Mouse (Mus musculus) left cerebral cortex, postnatal 14 days (tissue): ENCODE results near the gene Atad3a. TPM values are rescaled to one million over a fixed set of nuclear protein-coding genes. Genes with fewer than 3 reads are reported as not detected.

Experiments
- DNase-seq, 2 experiments: peaks; one replicate each; pipeline ENCODE4 v3.0.0; 2021 to 2022; ENCODE audit warnings: low spot score in 2 of 2, mixed read lengths in 1 of 2
- intact Hi-C: fragments of 180-260 bp; cut with DNase I; formaldehyde crosslinking; loops from one replicate; pipeline ENCODE4 v1.15.1; 2025
- total RNA-seq, 2 experiments: library from RNA; stranded (reverse); gene quantifications; 2 replicates each; pipeline ENCODE4 v1.2.3; 2021

Atad3a gene
- total RNA-seq, 2 experiments from 2014 or later = 52.3 to 53.2 TPM

DNA sequence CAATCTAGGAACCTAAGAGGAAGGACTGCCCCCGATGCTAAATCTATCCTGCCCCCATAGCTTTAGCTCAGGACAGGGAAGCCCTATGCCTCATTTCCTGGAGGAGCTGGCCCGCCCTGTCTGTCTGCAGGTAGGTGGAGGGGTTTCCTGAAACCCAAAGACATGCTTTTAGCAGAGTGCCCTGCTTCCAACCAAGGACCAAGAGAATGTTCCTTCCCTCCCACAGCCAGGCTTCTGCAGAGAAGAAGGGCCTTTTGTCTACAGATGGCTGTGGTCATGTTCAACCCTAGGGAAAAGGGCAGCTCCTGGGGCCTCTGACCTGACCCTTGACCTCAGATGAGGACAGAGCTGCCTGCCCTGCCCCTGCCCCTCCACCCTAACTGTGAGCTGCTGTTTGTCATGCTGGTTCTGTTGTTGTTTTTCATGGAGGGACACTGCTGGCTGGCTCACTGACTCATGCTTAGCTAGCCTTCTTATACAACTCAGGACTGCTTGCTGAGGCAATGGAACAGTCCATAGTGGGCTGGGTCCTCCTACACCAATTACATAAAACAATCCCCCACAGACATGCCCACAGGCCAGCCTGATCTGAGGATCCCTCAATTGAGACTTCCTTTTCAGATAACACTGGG is 15.9 kb upstream of the Atad3a start:
- peak in 1 of 2 experiments; percentile 35 for DNase-seq
- intact Hi-C loops = no loop called here

DNA sequence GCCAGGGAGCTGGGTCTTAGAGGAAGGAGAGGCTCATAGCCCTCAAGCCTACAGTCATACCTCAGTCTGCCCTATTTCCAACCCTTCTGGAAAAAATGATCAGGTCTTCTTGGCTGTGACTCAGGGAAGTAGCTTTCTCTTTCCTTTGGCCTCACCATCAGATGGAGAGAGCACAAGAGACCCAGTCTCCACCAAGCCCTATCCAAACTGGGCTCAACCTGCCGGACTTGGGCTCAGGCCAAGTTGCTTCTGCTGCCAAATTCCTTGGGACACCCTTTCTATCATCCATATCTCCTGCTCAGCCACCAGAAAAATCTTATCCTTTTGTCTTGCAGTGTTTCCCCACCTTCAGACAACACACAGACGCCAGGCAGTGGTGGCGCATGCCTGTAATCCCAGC is 15.0 kb upstream of the Atad3a start:
- DNase-seq = no peak
- intact Hi-C loops = no loop called here

DNA sequence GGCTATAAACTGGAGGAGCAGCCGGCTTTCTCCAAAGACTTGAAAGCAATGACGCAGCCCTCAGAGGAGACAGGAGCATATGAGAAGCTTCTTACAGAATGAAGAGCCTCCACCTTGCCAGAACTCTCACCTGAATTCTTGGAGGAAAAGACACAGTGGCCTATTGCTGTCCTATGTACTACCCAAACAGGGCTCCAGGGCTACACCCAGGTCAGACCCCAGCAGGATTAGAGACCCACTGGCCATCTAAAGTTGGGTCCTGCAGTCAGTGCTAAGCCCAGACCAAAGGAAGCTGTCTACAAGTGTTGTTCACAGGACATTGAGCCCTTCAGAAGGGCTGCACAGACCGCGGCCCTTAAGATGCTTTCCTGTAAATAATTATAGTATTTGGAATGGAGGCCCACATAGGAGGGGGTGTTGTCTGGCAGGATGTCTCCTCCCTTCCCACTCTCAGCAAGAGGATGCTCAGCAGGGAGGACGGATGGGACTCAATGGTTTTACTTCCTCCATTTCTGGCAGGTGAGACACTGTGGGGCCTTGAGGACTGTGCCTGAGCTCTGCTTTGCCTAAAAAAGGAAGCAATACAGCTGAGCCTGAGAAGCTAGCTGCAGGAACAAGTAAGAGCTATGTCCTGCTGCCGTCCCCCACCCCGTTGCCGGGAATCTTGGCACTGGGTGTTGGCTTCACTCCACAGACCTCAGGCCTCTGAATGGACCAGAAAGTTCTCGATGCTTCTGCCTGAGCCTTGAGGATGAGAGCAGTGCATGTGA is 14.3 kb upstream of the Atad3a start:
- intact Hi-C loops = no loop called here
- DNase-seq = peak; percentile 58 to 73

DNA sequence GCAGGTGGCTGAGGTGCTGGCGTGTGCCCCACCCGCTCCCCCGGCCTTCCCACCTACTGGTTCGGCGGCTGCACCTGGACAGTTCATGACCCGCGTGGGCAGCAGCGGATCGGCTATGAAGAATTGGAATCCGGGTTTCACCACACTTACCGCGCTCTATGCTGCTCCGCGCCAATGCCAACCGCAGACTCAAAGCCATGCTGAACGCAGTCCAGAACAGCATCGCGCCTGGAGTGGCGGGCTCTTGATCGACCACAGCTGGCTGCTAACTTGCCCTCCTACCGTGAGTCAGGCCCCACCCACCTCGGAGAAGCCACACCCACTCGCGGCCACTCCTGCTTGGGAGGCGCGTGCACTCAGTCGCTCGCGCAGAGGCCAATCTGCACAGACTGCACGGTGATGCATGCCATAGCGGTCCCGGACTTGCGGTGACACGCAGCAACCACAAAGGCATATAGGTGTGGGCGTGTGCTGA is 13.4 kb upstream of the Atad3a start, which contains the start of gene Vwa1:
Vwa1 (minus strand) TSS at position 419 of the 475 bp plus-strand sequence.
- intact Hi-C loops = no loop called here
- DNase-seq = peak; percentile 81 to 91

DNA sequence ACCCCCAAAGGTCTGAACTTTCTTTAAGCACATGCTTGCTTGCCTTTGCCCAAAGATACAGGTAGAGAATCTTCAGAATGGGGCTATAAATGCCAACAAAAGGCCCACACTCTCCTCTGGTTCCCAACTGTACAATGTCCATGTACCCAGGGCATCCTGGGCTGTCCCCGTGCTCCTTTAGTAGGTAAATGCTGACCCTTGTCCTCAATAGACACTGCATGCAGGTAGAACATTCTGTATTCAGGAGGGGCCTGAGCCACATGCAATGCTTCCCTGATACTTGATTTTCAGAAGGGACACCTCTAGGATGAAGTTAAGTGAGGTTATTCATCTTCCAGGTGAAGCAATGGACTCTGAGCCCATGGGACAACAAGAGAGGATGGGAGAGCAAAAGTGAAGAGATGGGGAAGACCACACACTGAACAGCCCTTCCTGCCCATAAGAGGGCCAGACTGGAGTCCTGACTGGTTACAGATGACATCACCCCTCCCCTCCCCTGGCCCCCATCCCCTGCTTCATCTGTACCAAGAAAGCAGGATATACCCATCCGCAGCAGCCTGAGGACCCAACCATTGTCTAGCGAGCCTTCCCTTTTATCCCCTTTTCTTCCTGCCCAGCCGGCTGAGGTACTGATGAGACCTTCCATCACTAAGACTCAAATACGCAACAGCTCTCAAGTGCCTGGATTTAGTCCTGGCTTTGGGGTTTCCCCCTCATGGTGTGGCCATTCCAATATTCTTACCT is 12.6 kb upstream of the Atad3a start:
- intact Hi-C loops = no loop called here
- DNase-seq = no peak

DNA sequence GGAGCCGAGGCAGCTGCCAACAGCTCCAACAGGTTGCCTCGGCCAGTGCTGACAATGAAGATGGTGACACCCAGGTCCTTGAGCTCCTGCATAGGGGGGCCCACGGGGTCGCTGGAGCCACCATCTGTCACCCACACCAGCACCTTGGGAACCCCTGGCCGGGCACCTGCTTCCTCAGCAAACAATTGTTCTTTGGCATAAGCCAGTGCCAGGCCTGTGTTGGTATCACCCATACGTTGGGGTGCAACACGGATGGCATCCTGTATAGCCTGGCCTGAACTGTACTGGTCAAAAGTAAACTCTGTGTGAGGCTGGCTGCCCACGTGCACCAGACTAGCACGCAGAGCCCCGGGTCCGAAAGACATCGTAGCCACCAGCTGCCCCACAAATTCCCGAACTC is 11.9 kb upstream of the Atad3a start:
- no peak for DNase-seq
- intact Hi-C loops = no loop called here

DNA sequence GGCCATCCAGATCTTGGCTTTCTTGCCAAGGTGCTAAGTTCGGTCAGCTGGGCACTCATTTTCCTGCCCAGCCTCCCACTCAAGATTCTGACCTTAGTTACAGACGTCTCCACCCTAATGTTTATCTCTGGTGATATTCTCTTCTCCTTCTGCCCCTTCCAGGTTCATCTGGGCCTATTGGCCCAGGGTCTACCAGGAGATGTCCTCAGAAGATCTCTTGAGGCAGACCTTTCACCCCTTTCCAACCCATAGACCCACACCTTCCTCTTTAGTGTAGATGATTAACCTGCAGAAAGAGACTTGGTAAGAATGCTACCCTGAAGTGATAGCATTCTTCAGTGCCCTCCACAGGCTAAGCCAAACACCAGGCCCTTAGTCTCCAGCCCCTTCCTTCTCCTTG is 10.8 kb upstream of the Atad3a start:
- no peak for DNase-seq
- intact Hi-C loops = no loop called here

DNA sequence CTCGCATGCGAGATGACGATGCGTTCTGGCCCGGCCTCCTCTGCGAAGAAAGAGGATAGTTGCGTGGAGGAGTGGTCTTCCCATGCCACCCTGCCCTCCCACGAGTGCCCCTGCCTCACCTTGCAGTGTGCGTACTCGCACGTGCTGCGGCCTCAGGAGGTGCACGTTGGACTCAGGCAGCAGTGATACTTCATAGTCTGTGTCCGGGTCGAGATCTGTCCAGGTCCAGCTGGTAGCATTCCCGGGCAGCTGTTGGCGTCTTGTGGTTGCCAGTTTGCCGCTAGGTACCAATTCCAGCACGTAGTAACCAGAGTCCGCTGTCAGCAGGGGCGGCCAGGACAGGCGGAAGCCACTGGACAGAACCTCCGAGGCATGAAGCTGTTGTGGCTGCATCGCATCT is 9.7 kb upstream of the Atad3a start:
- intact Hi-C loops = no loop called here
- DNase-seq = no peak

DNA sequence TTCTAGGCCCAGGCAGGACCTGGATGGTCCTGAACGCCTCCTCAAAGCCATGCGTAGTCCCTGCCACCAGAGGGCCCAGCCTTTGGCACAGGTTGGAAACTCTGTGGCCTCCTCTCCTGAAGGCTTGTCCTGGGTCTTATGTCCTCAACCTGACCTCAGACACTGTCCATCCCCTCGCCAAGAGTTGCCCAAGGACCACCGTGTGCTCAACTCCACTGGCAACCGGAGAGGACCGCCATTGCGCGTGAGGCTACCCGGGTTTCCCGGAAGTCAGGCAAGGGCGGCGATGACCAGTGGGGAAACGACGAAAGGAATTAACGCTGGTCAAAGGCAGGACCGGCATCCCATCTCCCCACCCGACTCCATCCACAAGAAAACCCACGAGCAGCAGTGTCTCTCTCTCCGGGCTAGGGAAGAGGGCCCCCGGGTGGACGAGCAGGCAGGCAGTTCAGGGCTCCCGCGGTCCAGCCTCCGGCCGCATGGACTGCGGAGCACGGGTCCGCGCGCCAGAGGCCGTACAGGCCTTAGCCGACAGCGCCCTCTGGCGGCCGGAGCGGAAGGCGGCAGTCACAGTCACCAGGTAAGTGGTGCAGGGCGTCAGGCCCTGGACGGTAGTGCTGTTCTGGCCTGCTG is 9.1 kb upstream of the Atad3a start:
- intact Hi-C loops = no loop called here
- DNase-seq = peak; percentile 85 to 93

DNA sequence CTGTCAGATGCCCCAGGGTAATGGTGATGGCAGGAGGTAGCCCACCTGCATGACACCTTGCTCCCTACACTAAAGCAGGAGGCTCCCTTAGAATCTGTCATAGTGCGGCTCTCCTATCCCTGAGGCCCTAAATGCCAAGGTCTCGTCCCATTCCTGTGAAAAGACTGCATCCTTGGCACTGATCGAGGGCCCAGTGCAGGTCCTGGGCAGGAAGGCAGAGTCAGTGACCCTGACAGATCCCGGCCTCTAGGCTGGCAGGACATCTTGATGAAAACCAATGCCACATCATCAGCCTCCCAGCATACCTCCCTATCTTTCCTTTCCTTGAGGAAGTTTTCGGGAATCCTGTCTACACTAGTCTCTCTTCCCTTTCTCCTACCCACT is 8.6 kb upstream of the Atad3a start:
- intact Hi-C loops = no loop called here
- DNase-seq = no peak

DNA sequence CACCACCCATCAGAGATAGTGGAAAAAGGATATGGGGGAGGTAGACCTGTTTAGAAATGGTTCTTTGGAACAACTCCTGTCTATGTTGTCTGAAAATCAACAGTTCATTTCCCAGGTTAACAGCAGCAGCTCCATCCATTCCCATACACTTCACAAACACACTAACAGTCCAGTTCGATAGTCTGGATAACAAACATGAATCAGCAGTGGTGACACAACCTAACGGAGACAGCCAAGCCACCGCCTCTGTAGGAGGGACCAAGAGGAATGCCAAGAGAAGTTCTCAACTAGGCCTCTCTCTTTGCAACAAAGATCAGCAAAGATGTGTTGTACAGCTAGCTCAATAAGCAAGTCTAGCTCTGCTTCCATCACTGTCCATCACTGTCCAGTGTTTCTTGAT is 1.5 kb upstream of the Atad3a start:
- intact Hi-C loops = no loop called here
- no peak for DNase-seq

DNA sequence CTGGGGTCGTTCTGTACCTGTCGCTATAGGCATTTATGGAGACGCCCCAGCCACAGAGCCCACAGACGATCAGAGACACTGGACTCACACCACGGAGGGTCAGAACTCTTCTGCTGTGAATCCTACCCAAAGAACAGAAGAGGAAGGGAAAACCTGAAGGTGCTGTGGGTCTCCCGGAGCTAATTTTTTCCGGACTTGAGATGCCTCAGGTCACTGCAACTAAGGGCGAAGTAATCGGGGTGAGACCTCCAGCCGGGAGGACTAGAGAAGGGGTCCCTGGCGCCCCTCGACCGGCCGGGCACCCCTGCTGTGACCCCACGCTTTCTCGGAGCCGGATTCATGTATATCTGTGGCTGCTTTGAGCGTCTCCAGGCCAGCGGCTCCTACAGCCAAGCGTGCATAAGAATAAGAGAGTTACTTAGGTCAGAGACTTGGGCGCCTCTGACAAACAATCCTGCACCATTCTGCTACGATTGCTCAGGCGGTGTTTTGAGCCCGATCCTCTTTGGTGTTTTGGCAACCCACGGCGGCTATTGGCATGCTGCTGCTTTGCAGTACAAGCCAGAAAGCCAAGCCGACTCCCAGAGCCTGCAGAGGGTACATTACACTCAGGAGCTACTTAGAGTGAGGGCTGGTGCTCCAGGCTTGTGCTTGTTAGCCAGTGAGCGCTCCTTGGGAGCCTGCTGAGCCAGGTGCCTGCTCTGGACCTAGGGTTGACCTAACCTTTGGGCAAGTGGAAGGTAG is 635 bp upstream of the Atad3a start:
- intact Hi-C loops = no loop called here
- no peak for DNase-seq

DNA sequence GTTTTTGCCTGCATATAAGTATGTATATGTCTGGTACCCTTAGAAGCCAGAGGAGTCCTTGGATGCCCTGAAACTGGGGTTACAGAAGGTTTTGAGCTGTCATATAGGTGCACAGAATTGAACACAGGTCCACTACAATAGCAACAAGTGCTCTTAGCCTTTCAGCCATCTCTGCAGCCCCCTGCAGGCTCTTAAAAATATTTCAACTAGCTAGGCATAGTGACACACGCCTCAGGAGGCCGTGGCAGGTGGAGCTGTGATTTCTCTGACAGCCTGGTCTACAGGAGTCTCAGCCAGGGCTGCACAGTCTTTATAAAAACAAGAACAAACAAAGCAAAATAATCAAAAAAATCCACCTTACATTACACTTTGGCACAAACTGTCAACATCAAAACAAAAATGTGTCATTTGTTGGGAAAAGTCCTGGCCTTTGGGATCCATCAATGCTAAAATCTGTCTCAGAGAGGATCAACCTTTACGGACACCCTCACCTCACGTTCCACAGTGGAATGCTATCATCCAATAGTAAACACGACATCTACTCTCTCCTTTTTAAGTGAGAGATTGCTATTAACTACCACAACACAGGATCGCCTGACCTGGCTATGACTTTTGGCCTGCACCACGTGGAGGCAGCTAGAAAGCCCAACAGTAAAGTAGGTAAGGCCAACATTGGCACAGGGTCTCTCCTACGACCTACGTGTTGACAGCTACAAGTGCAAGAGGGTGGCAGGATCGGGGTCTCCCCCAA is 856 bp downstream of the Atad3a start:
- intact Hi-C loops = no loop called here
- no peak for DNase-seq

DNA sequence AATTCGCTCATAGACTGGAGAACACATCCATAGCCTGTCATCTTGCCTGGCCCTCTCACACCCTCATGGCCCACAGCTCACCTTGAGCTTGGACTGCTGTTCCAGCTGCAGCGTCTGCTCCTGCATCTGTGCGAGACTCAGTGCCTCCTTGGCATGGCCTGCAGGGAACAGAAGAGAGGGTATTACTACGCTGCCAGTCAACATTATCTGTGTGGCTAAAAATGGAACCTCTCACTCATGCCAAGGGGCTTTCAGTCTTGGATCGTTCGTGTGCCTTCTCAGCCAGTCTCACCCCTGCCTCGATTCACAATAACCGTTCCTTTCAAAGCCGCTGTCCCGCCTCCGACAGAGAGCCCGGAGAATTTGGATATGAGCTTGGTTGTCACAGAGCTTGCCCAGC is 3.9 kb downstream of the Atad3a start:
- intact Hi-C loops = no loop called here
- no peak for DNase-seq

DNA sequence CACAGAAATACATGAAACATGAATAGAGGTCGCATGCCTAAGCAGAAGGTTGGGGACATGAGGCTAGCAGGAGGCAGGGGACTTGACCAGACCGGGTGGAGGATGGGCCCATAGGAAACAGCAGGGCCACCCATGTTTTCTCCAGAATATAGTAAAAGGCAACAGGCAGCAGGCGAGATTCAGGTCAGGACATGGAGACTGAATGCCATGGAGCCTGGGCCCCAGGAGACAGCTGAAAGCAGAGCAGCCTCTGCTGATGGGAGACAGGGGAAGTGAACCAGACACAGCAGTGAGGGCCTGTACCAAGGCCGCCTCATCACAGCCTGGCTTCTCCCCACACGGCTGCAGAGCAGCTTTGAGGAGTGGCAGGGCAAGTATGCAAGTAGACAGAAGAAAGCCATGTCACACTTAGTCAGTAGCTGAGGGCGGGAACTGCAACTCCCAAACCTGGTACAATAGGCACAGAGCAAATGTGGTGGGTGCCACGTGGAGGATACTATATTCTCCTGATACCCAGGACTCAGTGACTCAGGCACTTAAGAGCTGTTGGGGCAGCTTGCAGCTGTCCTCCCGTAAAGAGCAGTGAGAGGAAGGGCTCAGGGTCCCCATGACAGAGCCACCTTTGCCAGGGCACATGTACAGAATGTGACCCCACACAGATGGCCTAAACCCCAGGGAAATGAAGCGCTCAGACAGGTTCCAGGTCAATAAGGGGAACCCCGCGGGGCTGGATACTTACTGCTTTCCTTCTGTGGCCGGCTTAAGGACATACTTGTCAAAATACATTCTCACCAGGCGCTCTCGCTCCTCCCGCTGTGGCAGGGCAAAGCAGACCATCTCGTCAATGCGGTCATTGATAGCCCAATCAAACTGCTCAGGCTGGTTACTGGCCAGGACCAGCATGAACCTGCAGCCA is 14.1 kb downstream of the Atad3a start:
- intact Hi-C loops = no loop called here

DNA sequence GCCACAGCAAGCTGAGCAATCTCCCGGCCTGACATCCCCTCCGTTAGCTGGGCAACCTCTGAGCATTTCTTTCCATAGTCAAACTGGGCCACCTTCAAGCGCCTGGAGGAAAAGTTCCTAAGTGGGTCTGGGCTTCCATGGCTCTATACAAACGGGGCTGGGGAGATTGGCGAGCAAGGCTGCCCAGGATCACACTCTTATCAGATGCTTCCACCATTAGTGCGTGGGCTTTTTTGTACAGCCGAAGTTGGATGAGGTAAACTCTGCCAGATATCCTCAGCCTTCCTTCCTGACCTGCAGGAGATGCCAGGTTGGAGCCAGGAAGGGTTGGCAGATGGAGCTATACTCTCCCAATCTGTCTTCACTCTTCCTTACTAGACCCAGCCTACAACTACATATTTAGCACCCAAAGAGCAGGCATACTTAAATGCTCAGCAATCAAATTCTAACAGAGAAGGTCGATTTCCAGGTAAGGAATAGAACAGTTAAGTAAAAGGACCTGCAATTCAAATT is 14.8 kb downstream of the Atad3a start:
- no peak for DNase-seq

More for the DNA sequence above, 14.1 kb downstream of the Atad3a start:
- no peak for DNase-seq

DNA sequence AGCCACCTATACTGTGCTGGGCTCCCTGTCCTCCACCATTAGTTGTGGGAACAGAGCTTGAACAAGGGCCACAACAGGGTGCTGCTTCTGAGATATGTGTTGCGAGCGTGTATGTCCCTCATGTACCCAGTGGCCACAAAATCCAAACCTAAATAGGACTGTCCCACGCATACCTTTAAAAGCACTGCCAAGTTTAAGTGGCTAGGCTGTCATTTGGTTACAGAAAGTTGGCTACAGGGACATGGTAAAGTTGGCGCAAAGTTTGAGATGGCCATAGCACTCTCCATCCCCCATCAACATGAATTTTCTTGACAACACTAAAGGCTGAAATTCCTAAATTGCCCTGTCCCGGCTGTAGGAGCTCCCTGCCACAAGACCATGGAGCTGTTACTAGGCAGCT is 15.8 kb downstream of the Atad3a start:
- no peak for DNase-seq
- intact Hi-C loops = no loop called here

More for the DNA sequence above, 14.8 kb downstream of the Atad3a start:
- intact Hi-C loops = no loop called here
